Mouse (Mus musculus) lung, postnatal 10 days (tissue): ENCODE results near the gene Shisa8.

Experiments
- DNase-seq: peaks from one replicate; pipeline ENCODE4 v3.0.0; 2021

Gene Shisa8

GRCm38 (mm10) chr15:82221104-82221860 is 8.7 kb upstream of the Shisa8 start:
- DNase-seq, result no peak

GRCm38 (mm10) chr15:82220003-82220675 is 7.5 kb upstream of the Shisa8 start:
- no peak for DNase-seq

- peak; percentile 28 for DNase-seq
These were observed 6.4 kb upstream of the Shisa8 start for GRCm38 (mm10) chr15:82218778-82219666.

- no peak for DNase-seq
These were observed 5.4 kb upstream of the Shisa8 start for GRCm38 (mm10) chr15:82217980-82218379.

GRCm38 (mm10) chr15:82217039-82217438 is 4.4 kb upstream of the Shisa8 start:
- DNase-seq, result no peak

GRCm38 (mm10) chr15:82216142-82216827 is 3.7 kb upstream of the Shisa8 start:
- DNase-seq, result no peak

- DNase-seq, result no peak
These were observed 2.9 kb upstream of the Shisa8 start for GRCm38 (mm10) chr15:82215332-82216046.

- DNase-seq, result no peak
These were observed 607 bp upstream of the Shisa8 start for GRCm38 (mm10) chr15:82213222-82213621.

- peak; percentile 39 for DNase-seq
These were observed 484 bp downstream of the Shisa8 start for GRCm38 (mm10) chr15:82211911-82212751.

GRCm38 (mm10) chr15:82211281-82211680 is 1.3 kb downstream of the Shisa8 start:
- DNase-seq, result no peak

GRCm38 (mm10) chr15:82210801-82211200 is 1.8 kb downstream of the Shisa8 start:
- no peak for DNase-seq

GRCm38 (mm10) chr15:82209295-82210050 is 3.1 kb downstream of the Shisa8 start:
- no peak for DNase-seq

GRCm38 (mm10) chr15:82208307-82208706 is 4.3 kb downstream of the Shisa8 start:
- no peak for DNase-seq

GRCm38 (mm10) chr15:82207504-82208219 is 5.0 kb downstream of the Shisa8 start:
- no peak for DNase-seq

GRCm38 (mm10) chr15:82207105-82207459 is 5.5 kb downstream of the Shisa8 start:
- DNase-seq, result no peak

GRCm38 (mm10) chr15:82206365-82207104 is 6.1 kb downstream of the Shisa8 start:
- peak; percentile 82 for DNase-seq

- DNase-seq, result no peak
These were observed 7.8 kb downstream of the Shisa8 start for GRCm38 (mm10) chr15:82204680-82205371.

GRCm38 (mm10) chr15:82203611-82204351 is 8.8 kb downstream of the Shisa8 start:
- no peak for DNase-seq
